Mouse (Mus musculus) heart, embryonic 14.5 days (tissue): ENCODE data around the gene Cracr2b. TPM values are rescaled to one million over a fixed set of nuclear protein-coding genes. Genes with fewer than 3 reads are reported as not detected.

ENCODE experiments used
- ATAC-seq: fragments of 200-750 bp; cut with Nextera tagmentation; 2 replicates; pipeline ENCODE4 v1.8.0; 2017; ENCODE audit warnings: low read depth, moderate TSS enrichment; ENCODE audit not compliant: insufficient number of reproducible peaks, insufficient read depth, low FRiP score
- H3K27ac ChIP-seq, 2 experiments: fragments of 200-500 bp in 1 of 2; fragments of 300-500 bp in 1 of 2; sonication (generic) in 1 of 2; replicated peaks in 1 of 2; 2 replicates each; pipeline ENCODE4 v1.5.1; 2012 to 2014; ENCODE audit warnings: low read depth in 2 of 2, low read length in 2 of 2, control low read depth in 1 of 2, mild to moderate bottlenecking in 1 of 2, mixed read lengths in 1 of 2; ENCODE audit not compliant: control insufficient read depth in 1 of 2, insufficient read depth in 1 of 2
- H3K27me3 ChIP-seq: fragments of 300-500 bp; sonication (generic); 2 replicates; pipeline ENCODE4 v1.6.1; 2014; ENCODE audit warnings: mild to moderate bottlenecking, low read length, control low read depth; ENCODE audit not compliant: control insufficient read depth, insufficient read depth
- H3K36me3 ChIP-seq: fragments of 300-500 bp; sonication (generic); 2 replicates; pipeline ENCODE4 v1.6.1; 2014; ENCODE audit warnings: mild to moderate bottlenecking, control low read depth, low read length, mixed read lengths; ENCODE audit not compliant: control insufficient read depth, insufficient read depth
- H3K4me1 ChIP-seq, 2 experiments: fragments of 200-500 bp in 1 of 2; fragments of 300-500 bp in 1 of 2; sonication (generic) in 1 of 2; 2 replicates each; pipeline ENCODE4 v1.6.1; 2012 to 2014; ENCODE audit warnings: low read length in 2 of 2, control low read depth in 1 of 2, mixed read lengths in 1 of 2; ENCODE audit not compliant: control insufficient read depth in 2 of 2, insufficient read depth in 2 of 2
- H3K4me2 ChIP-seq: fragments of 300-500 bp; sonication (generic); 2 replicates; pipeline ENCODE4 v1.6.1; 2014; ENCODE audit warnings: mild to moderate bottlenecking, low read length
- H3K4me3 ChIP-seq, 2 experiments: fragments of 200-500 bp in 1 of 2; fragments of 300-500 bp in 1 of 2; sonication (generic) in 1 of 2; 2 replicates each; pipeline ENCODE4 v1.5.1; 2012 to 2014; ENCODE audit warnings: low read length in 2 of 2, mild to moderate bottlenecking in 2 of 2, control low read depth in 1 of 2, low read depth in 1 of 2, moderate library complexity in 1 of 2; ENCODE audit not compliant: control insufficient read depth in 1 of 2, insufficient read depth in 1 of 2
- H3K9ac ChIP-seq: fragments of 300-500 bp; sonication (generic); 2 replicates; pipeline ENCODE4 v1.6.1; 2014; ENCODE audit warnings: mild to moderate bottlenecking, low read length
- H3K9me3 ChIP-seq: fragments of 300-500 bp; sonication (generic); 2 replicates; pipeline ENCODE4 v1.6.1; 2016; ENCODE audit warnings: low read length, control low read depth; ENCODE audit not compliant: control insufficient read depth
- WGBS: fragments of 180-500 bp; shearing (Covaris S2); extraction: QIAGEN DNeasy Blood & Tissue Kit; methylation state at CpG from one replicate; pipeline ENCODE4 v1.1.7; 2014; 5-methylcytosine and 5-hydroxymethylcytosine counted together
- polyA plus RNA-seq: library from polyadenylated mRNA; unstranded; fragments of >200 nt; fragmentation: Nextera tagmentation; extraction: Ambion mirVana; gene quantifications from 2 replicates; pipeline ENCODE4 v1.2.1, GENCODE M21; 2014

Cracr2b gene
- polyA plus RNA-seq, 1 experiment from 2014 or later: 25.6 TPM

DNA sequence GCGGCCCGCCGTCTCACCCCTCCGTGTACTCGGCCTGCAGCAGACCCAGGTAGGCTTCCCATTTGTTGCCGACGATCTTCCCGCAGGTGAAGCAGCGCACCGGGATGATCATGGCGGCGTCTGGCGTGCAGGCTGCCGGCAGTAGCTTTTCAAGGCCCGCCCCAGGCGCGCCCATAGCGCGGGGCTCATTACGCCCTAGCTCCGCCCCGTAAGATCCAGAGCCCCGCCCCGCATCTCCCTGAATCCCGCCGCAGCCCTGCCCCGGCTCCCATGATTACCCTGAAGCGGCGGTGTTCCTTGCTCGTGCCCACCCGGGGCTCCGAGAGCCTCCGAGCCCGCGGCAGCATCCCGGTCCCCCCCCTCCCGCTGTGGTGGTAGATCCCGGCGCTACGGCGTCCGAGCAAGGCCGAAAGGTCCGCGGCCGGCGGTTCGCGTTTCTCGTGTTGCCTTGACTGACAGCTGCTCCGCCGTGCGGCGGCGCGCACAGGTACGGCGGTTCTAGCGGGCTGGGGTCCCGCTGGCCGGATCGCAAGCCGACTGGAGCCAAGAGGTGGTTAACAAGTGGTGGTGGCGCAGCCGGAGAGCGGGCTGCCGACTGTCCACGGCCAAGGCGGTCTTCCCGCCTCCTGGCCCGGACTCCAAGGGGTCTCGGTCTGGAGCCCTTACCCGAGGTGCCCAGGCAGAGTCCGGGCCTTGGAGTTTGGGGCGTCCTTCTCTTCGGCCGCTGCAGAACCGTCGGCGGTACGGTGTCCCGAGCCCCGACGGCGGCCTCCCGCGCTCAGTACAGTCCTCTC lies 14.3 kb downstream of the Cracr2b start, which contains the start of the genes Polr2l and Tspan4:
Gene Polr2l (minus strand): TSS at position 122 of the 794 bp plus-strand sequence.
Gene Tspan4 (plus strand): TSS at position 230 of the 794 bp plus-strand sequence.
- no peaks in the 10 kb centered on the region for H3K9me3 ChIP-seq
- WGBS: under 1% methylated on average over 85 of the region's 87 CpGs
- H3K4me1 ChIP-seq: peaks cover 32 to 42% of the 10 kb centered on the region in 2 experiments
- peak within 1 kb of the TSS; percentile 81 to 86 for H3K4me3 ChIP-seq
- ATAC-seq: peak; percentile 51
- H3K27me3 ChIP-seq: no peaks in the 10 kb centered on the region
- H3K4me2 ChIP-seq: peak within 1 kb of the TSS; percentile 97
- peaks cover 27% of the 10 kb centered on the region for H3K36me3 ChIP-seq
- peak within 1 kb of the TSS; percentile 95 to 98 for H3K27ac ChIP-seq
- peak within 1 kb of the TSS; percentile 86 for H3K9ac ChIP-seq

DNA sequence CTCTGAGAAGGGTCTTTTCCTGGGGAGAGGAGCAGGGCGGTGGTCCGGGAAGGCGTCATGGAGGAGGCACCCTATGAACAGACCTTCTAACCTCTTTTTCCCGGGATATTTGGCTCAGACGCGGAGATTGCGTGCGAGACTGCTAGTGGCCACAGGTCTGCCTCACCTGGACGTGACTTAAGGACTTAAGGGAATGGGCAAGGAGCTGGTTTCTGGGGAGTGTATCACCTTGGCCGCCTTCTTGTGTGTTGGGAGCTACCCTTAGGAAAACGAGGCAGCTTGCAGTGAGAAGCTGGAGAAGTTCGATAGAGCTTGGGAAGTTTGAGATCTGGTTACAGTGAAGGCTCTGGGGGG lies 14.9 kb downstream of the Cracr2b start:
- Histone ChIP-seq H3K9me3 (no peaks in the 10 kb centered on the region), H3K4me1 (peaks cover 32 to 45% of the 10 kb centered on the region in 2 experiments), H3K27me3 (no peaks in the 10 kb centered on the region), H3K4me3 (peak overlapping the region; percentile 81 to 86), H3K4me2 (peak overlapping the region; percentile 97), H3K27ac (peak overlapping the region; percentile 95 to 98), H3K36me3 (peaks cover 22% of the 10 kb centered on the region), H3K9ac (peak overlapping the region; percentile 86)
- 0% methylated on average over 12 of the region's 12 CpGs for WGBS
- no peak for ATAC-seq

GRCm38 (mm10) chr7:141476226-141476980 lies 15.5 kb downstream of the Cracr2b start:
- Histone ChIP-seq H3K4me2 (peak overlapping the region; percentile 97), H3K9me3 (no peaks in the 10 kb centered on the region), H3K4me1 (peaks cover 35 to 51% of the 10 kb centered on the region in 2 experiments), H3K9ac (peak overlapping the region; percentile 86), H3K27ac (peak overlapping the region; percentile 95 to 98), H3K4me3 (peak overlapping the region; percentile 81 to 86), H3K27me3 (no peaks in the 10 kb centered on the region), H3K36me3 (peaks cover 15% of the 10 kb centered on the region)
- WGBS: 0% methylated on average over 17 of the region's 17 CpGs
- peak; percentile 67 for ATAC-seq

DNA sequence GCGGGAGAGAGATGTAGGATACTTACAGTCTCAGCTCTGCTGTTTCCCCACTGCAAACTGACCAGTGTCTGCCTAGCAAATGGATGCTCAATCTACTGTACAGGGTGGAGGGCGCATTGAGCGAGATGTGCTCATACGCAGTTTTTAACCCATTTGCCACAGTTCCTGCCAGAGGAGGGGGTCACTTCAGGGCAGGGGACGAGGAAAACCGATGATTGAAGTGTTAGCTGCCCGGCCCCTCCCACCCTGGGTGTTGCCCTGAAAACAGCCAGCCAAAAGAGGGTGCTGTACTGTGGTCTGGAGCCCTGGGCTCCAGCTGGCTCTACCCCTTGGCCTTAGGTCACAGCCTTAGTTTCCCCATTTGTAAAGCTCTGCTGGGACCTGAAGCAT lies 16.1 kb downstream of the Cracr2b start:
- Histone ChIP-seq H3K9ac (peak overlapping the region; percentile 86), H3K36me3 (peaks cover 10% of the 10 kb centered on the region), H3K4me2 (peak overlapping the region; percentile 97), H3K27ac (peak overlapping the region; percentile 95 to 98), H3K9me3 (no peaks in the 10 kb centered on the region), H3K4me3 (peak overlapping the region; percentile 81 to 86), H3K27me3 (no peaks in the 10 kb centered on the region), H3K4me1 (peaks cover 38 to 57% of the 10 kb centered on the region in 2 experiments)
- WGBS: 12% methylated on average over 7 of the region's 7 CpGs
- ATAC-seq: no peak

DNA sequence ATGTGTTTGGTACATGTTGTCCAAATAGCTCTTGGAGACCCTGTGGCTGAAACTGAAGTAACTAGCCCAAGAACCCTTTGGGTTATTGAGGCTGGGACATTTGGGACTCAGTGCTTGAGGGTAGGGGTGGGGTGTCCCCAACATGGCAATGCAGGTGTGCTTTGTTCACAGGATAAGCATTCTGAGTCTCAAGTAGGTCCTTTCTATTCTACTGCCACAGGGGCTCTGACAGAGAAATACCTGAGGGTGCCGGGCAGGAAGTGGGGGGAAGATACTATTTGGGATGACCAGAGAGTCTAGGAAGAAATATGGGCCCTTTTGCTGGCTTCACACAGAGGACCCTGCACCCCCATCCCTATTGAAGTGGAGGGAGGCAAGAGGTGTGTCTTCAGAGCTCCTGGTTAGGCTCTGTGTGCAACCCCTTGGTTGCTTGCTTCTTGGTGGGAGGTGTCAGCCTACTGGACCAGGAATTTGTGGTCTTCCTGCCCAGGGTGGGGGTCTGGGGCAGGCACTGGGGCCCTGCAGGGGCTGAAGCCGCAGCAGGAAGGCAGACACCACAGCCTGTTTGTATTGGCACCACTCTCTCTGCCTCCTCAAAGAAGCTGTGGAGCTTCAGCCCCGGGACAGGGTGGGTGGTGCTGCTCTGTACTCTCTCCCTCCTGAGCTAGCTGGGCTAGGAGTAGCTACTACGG lies 16.8 kb downstream of the Cracr2b start:
- Histone ChIP-seq H3K9me3 (no peaks in the 10 kb centered on the region), H3K4me1 (peaks cover 42 to 65% of the 10 kb centered on the region in 2 experiments), H3K27me3 (peaks cover 4% of the 10 kb centered on the region; the same call in 1 of the 2 replicates), H3K4me3 (no peak overlapping the region), H3K4me2 (peak overlapping the region; percentile 97), H3K36me3 (peaks cover 3% of the 10 kb centered on the region), H3K27ac (peak overlapping the region; percentile 95 to 98), H3K9ac (peak overlapping the region; percentile 86)
- 38% methylated on average over 4 of the region's 4 CpGs for WGBS
- ATAC-seq: 0 out of 2 replicates have a peak, but pooled peaks have one; percentile 14

DNA sequence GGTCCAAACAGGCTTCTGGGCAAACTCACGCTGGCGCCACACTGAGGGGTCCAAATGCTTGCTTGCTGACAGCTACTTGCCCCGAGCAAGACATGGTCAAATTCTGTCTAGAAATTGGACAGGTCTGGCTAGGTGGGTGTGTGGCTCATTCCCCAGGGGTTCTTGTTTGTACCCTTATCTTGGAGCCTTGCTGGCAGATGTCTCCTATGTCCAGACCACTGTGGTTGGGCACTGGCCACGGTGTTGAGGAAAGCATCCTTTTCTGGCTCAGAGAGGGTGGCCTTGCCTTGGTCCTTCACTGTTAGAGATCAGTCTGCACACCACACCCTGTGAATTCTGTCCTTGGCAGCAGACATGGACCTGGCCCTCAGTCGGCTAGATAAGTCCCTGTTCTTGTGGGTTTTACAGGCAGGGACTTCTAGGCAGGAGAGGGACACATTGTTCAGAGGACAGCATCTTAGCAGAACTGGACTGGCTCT lies 17.4 kb downstream of the Cracr2b start:
- Histone ChIP-seq H3K4me2 (peak overlapping the region; percentile 97), H3K27me3 (peaks cover 10% of the 10 kb centered on the region), H3K27ac (peak overlapping the region; percentile 63 to 95), H3K4me1 (peaks cover 42 to 67% of the 10 kb centered on the region in 2 experiments), H3K9ac (no peak overlapping the region; the same call in 1 of the 2 replicates), H3K36me3 (no peaks in the 10 kb centered on the region), H3K9me3 (no peaks in the 10 kb centered on the region), H3K4me3 (no peak overlapping the region)
- WGBS: 33% methylated on average over 5 of the region's 5 CpGs
- no peak for ATAC-seq
